Mouse (Mus musculus) lung, postnatal 0 days (tissue): ENCODE data around the gene Sntg2.

Source experiments
- CTCF ChIP-seq: IDR thresholded peaks from 2 replicates; pipeline ENCODE4 v1.5.1; 2016; ENCODE audit warnings: antibody characterized with exemption, mild to moderate bottlenecking
- EP300 ChIP-seq: IDR thresholded peaks from 2 replicates; pipeline ENCODE4 v1.6.1; 2016; ENCODE audit warnings: antibody characterized with exemption, mild to moderate bottlenecking, control low read depth

DNA sequence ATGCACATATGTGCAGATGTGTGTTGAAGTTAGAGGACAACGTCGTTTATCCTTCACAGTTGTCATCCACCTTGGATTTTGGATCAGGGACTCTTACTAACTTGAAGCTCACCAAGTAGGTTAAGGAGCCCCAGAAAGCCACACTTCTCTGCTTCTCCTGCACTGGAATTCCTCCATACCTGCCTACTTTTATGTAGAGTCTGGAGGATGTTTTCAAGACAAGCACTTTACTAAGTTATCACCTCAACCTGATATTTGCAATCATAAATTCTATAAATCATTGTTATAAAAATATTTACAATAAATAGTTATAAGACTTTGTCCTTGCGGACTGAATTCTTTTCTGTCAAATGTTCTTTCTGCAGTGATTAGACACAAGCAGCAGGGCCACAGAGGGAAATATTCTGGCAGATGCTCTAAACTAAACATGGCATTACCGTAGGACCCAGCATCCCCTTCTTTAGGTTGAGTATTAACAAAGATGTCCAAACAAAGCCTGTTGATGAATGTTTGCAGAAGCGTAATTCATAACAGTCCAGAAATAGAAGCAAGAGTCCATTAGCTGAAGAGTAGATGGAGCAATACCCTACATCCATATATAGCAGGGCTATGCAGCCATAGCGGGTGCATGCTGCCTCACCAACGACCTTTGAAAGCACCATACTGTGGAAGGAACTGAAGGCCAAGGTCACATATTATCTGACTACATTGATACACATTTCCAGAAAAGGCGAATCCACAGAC lies 100.8 kb downstream of the Sntg2 start:
- no peak for TF ChIP-seq CTCF
- TF ChIP-seq EP300: no peak
